Mouse (Mus musculus): ENCODE results near the gene Btbd10.

Gene Btbd10

DNA sequence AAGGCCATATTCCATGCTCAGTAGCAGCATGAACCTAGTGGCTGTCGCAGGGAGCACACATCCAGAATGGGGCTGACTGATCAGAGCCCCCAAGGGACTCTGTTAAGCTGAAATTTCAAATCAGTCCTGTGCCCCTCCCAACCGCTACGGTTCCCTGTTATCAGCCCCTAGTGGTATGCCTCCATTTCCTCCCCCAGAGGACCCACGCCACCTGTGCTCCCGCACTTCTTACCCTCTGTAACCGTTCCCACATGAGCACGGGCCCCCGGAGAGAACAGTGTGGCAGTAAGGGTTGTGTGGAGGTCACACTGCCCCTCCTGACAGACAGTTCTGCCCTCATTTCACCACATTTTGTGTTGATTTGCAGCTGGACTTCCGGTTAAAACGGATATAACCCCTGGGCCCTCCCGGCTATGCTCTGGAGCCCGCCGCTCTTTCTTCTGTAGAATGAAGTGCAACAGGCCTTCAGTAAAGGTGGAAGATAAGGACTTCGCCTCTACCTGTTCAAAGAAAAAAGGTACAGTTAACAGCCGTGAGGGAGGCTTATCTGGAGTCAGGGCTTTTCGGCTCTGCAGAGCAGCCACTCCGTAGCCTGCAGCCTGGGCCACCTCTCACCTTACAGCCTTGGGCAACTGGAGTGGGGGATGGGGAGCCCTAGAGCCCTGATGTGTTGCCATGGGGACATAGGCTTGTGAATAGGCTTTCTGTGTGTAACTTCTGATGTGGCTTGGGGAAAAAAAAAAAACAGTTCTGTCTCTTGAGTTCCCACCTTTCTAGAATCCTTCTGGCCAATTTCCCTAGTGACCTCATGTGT, 73.9 kb downstream of the Btbd10 start:
- in situ Hi-C loops (cut with MboI), result no loop called here

DNA sequence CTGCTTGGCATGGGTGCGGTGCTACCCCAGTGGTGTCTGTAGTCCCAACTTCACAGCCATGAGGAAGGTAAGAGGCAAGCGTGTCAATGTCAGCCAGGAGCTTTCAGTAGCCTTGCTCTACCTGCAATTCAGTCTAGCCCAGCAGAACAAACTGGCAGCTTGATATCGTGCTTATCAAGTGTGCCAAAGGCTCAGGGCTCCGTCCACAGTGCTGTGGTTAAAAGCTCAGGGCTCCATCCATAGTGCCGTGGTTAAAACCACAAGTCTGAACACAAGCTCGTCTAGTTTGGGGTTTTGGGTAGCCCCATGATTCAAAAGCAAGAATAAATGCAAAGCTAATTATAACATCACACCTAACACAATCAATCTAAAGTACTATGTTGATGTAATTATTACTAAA, 74.6 kb downstream of the Btbd10 start:
- in situ Hi-C loops (cut with MboI), result no loop called here

DNA sequence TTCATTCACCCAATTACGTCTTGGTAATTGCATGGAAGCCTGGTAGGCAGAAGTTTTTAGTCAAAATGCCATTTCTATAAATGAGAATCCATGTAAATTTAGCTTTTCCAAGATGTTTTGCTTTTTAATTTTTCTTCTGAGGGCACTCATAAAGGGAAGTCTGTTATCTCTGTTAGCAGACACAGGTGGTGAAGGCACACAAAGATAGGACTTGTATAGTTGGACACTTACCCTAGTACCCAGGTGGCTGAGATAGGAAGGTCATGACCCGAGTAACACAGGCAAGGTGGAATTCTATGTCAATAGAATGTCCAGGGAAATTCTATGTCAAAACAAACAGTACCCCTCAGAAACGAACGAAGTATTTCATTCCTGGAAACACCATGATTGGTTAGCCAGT, 77.0 kb downstream of the Btbd10 start:
- in situ Hi-C loops (cut with MboI), result no loop called here

DNA sequence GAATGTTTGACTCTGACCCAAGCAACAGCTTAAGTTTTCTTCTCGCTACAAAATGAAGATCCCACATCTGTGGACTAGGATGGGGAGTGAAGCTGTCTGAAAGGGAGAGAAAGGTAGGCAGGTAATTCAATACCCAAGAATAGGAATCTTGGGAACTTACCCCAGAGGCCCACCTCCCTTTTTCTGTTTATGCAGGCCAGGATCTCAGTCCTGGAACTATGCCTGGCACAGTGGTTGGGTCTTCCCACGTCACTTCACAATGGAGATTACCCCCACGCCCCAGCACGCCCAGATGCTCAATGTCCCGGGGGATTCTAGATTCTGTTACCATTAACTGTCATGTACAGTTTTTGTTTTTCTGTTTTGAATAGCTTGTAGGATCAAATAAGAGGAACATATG, 77.5 kb downstream of the Btbd10 start:
- in situ Hi-C loops (cut with MboI), result no loop called here

DNA sequence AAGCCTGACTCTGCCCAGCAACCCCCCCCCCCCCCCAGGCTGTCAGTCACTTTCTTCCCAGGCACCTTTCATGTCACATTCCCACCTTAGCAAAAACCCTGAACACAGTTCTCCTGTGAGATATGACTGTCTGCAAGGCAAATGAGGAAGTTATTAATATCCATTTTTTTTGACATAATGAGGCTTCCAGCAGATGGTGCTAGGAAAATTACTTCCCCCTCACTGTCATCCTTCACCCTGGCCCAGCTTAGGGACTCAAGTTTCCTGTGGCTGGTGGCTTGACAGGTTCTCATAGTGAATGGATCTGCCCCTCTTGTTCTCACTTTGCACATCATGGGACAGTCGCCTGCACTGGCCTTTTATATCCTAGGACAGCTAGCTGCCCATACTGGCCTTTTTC, 80.0 kb downstream of the Btbd10 start:
- in situ Hi-C loops (cut with MboI), result no loop called here

DNA sequence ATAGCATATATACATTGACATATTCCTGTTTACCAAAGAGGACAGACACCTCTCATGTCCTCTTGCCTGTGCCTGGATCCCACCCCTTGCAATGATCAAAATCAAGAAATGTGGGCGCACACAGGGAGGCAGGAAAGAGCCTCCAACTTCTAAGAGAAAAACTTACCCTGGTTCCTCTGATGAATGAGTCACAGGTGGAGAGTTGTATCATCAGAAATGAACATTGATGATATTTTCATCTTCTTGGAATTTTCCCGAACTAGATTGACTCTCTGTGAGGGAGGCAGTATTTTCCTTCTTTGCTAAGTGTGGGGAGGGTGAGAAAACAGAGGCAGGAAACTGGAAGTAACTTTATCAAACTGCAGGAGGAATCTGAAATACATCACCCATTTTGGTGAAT, 83.8 kb downstream of the Btbd10 start:
- in situ Hi-C loops (cut with MboI), result no loop called here

DNA sequence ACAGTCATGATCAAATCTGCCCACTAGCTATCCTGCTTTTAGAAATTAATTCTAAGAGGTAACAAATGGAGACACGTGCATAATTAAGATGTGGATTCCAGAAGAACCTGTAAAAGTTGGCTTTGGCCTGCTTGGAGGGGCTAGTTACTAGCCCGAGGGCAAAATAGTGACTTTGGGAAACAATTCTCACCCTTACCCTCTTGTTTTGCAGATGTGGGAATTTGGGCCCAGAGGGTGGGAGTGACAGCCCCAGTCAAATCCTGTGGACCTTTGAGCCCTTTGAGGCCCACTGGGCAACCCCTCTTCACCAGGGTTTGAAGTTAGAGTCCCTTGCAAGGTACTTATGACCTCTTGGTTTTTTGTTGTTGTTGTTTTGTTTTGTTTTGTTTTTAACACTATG, 89.9 kb downstream of the Btbd10 start:
- in situ Hi-C loops (cut with MboI), result no loop called here

DNA sequence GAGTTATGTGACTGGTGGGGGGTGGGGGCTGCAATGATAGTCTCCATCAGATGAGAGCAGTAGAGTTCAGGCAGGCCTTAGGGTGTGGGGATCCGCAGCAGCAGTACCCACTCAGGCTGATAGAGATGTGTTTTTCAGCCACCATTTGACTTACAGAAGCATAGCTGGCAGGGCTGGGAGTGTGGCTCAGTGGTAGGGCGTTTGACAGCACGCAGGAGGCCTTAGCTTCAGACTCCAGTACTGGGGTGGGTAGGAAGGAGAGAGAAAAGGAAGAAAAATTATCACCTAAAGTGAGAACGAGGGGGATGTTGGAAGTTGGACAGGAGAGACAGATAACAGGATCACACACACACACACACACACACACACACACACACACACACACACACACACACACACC, 90.7 kb downstream of the Btbd10 start:
- in situ Hi-C loops (cut with MboI), result no loop called here

DNA sequence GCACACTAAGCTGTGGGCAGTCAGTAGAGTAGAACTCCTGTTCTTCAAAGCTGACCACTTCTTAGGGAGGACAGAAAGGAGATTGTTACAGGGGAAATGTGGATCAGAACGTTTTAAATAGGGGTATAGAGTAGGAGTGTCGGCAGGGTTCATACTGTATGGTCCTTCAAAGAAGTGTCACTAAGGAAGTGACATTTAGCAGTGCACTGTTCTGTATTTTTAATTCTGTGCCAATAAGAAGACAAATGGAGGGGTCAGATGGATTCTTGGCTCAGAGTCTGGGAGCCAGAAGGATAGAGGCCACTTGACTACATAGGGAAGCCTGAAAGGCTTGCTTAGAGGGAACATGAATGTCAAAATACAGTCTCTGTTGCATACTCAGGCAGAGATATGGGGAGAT, 91.9 kb downstream of the Btbd10 start:
- in situ Hi-C loops (cut with MboI), result no loop called here

DNA sequence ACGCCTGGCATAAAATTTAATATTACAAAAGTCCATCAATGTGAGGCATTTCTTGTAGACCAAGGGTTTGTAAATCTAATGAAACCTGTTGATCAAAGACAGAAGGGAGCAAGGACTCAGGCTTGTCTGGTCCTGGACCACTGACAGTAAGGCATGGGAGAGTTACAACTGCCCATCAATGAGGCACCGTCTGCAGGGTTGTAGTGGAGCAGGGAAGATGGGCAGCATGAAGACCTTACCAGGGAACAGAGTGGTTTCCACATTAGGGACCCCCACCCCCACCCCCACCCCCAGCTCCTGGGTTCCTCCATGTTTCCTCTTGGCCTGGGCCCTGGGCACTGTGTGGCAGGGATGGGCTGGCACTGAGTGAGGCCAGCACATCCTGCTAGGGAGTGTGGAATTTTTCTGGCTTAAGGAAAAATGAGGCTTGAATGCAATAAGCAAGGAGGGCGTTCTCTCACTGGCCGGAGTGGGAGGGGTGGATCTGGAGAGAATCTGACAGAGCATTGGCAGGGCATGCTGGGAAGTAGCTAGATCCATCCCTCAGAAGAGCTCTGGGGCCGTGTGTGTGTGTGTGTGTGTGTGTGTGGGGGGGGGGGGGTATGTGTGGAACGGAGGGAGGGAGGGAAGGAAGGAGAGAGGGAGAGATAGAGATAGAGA, 96.7 kb downstream of the Btbd10 start:
- in situ Hi-C loops (cut with MboI), result no loop called here

DNA sequence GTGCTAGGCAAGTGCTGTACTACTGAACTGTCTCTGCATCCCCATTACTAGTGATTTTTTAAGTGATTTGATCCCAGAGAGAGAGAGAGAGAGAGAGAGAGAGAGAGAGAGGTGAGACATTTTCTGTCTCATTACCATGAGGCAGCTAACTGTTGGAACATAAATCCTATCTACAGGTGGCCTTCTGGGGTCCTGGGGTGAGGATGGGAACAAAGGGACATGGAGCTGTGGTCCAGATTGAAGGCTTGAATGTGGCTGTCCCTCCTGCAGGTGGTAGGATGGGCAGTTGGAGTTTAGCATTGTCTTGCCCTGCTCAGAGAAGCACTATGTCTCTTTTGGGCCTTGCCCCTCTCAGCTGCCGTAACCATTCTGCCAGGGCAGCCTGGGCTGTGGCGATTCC, 98.2 kb downstream of the Btbd10 start:
- in situ Hi-C loops (cut with MboI), result no loop called here

DNA sequence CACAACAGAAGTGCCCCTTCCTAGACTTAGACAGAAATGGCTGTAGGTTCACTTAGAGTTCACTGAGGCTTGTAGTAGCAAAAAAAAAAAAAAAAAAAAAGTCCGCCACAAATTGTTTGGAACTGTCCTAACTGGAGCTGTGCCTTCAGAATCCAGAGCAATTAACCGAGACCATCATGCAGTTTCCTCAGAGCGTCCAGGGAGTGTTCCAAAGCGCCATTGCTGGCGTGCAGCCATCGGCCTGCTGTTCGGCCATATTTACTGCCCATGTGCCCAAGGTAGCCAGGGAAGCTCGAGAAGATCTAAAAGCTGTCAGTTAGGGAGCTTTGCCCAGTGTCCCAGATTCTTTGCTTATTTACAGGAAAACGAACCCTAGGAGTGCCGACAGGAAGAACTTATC, 98.6 kb downstream of the Btbd10 start:
- in situ Hi-C loops (cut with MboI), result no loop called here

DNA sequence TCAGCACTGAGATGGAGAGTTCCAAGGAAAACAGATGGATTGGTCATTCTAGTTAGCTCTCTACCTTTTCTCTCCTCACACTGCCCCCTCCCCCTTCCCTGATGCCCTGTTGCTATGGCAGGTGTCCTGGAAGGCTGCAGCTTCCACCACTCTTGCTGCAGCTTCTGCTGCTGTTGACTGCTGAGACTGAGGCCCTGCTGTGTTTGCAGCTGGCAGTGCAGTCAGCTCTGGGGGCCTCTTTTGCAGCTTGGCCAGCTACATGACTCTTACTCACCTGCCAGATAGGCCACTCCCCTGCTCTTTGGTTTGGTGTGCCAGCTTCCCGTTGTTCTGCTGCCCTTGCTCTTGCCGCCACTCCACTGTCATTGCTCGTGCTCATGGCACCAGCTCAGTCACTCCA, 99.3 kb downstream of the Btbd10 start:
- in situ Hi-C loops (cut with MboI), result no loop called here

DNA sequence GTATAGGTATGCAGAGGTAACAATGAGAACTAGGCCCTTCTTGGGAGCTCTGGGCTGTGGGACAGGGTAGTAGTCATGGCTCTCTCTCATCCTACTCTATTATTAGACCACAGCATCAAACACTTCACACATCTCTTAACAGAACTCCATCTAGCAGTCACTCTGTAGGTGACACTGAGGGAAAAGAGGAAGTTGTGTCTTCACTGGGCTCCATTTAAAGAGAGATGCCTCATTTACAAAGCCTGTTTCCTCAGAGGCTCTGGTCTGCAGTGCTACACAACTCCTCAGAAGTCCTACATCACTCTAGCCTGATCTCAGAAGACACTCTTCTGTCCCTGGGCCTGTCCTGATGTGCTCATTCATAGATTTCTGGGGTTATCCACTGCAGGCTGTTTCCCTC, 100.1 kb downstream of the Btbd10 start:
- in situ Hi-C loops (cut with MboI), result no loop called here

DNA sequence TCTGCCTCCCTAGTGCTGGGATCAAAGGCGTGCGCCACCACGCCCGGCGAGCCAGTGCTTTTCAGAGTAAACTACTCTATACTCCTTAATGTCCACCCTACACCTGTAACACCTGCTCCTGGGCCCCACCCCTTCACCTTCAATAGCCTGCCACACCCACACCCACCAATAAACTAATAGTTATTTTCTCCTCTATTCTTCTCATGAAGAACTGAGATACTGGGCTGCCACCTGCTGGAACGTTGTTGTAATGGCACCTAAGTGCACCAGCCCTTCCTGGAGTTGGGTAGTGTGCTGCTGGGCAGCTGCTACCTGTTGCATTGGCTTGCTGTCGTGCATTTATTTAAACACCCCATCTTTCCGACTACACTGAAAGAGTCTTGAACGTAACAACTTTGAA, 100.9 kb downstream of the Btbd10 start:
- in situ Hi-C loops (cut with MboI), result no loop called here
